Mouse (Mus musculus) adrenal gland, adult 18-20 months (tissue): ENCODE results near the gene Synpo2l. TPM values are rescaled to one million over a fixed set of nuclear protein-coding genes. Genes with fewer than 3 reads are reported as not detected.
"Not testable (repeated sequence)": the region's sequence is repeated elsewhere in the genome, so short reads cannot be mapped to it uniquely, and the experiment has no call there.

ENCODE experiments used
- DNase-seq, 2 experiments: peaks; one replicate each; pipeline ENCODE4 v3.0.0; 2021 to 2022; ENCODE audit warnings: low spot score in 2 of 2
- total RNA-seq, 2 experiments: library from RNA; stranded (reverse); gene quantifications; 1 replicate in 1 of 2; 2 replicates in 1 of 2; pipeline ENCODE4 v1.2.3; 2021

The Synpo2l gene
- total RNA-seq, 2 experiments from 2014 or later = 0.20 to 0.67 TPM

GRCm38 (mm10) chr14:20645547-20645946, 22.6 kb downstream of the Synpo2l start:
- no peak for DNase-seq

- DNase-seq = no peak
Observed at GRCm38 (mm10) chr14:20641438-20641875, 26.7 kb downstream of the Synpo2l start.

DNA sequence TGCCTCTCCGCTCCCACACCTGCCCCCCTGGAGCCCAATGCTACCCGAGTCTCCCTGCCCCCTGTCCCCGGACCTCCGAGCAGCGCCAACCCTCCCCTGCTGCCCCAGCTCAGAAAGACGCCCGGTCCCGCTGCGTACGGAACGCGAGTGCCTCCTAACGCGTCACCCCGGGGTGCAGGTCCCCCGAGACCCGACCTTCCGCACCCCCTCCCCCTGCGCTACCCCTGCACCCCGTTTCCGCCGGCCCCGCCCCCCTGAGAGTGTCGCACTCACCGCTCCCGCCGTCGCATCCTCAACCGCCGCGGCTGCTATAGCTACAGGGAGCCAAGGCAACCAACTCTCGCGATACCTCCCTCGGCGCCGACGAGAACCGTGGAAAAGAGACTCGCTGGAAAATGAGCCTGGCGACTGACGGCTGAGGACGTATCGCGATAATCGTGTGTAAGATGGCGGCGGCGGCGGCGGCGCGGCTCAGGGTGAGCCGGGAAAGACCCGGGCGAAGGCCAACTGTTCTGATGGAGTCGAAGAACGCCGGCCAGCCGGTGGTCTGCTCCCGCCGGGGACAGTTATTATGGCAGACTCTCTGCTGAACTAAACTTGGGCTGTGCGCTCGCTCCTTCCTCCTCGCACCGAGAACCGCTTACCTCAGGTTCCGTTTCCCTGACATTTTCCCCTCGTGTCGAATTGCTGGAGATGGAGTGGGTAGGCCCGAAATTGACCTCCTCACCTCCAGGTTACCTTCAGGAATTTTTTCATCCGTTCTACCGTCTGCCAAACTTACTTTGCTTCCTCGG, 27.3 kb downstream of the Synpo2l start, which contains the start of gene Usp54:
TSS of gene Usp54 (minus strand) at position 420 of the 794 bp plus-strand sequence.
- DNase-seq = peak; percentile 94 to 95

DNA sequence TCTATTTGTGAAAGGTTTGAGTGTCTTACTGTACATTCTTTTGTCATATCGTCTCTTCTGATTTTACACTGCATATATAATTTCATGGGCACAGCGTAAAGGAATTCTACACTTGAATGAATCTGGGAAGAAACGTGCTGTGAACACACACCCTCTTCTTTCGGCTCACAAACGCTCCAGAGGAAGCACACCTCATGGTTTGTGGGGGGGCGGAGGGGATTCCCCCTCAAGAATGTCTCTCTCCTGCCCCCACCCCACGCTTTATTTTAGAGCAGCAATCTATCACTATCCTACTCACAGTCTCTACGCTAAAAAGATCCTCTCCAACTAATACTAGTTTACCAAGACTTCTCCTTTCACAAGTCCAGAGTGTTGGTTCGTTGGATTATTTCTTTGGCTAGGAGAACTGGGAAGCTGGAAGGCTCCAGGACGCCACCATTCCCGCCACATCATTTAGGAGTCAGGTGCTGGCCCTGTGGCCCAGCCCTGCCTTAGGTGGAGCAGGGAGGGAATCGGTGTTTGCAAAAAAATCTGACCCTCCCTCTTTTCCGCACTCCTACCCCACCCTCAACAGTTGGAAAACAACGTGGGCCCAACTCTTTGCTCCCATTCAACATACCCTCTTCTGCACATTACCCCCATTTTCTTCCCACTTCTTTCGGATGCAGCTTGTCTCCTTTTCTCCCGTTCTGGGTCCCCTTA, 28.1 kb downstream of the Synpo2l start:
- no peak for DNase-seq

GRCm38 (mm10) chr14:20638702-20639101, 29.5 kb downstream of the Synpo2l start:
- no peak for DNase-seq

DNA sequence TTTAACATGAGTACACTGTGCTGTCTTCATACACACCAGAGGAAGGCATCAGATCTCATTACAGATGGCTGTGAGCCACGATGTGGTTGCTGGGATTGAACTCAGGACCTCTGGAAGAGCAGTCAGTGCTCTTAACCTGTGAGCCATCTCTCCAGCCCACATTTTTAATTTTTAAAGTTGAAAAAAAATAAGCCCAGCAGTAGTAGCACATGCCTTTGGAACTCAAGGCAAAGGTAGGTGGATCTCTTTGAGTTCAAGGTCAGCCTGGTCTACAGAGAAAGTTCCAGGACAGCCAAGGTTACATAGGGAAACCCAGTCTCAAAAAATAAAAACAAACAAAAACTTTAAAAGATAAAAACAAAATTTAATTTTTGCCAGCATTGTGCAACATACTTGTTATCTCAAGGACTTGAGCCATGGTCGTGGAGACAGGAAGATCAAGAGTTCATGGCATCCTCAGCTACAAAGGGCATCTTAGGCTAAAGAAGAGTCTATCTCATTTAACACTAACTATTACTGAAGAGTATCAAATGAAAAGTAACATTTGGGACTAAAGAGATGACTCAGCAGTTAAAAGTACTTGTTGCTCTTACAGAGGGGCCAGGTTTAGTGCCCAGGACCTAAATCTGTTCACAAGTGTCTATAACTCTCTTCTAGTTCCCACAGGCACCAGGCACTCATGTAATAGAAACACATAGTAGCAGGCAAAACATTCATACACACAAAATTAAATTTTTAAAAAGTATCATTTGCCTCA, 30.2 kb downstream of the Synpo2l start:
- DNase-seq = no peak

DNA sequence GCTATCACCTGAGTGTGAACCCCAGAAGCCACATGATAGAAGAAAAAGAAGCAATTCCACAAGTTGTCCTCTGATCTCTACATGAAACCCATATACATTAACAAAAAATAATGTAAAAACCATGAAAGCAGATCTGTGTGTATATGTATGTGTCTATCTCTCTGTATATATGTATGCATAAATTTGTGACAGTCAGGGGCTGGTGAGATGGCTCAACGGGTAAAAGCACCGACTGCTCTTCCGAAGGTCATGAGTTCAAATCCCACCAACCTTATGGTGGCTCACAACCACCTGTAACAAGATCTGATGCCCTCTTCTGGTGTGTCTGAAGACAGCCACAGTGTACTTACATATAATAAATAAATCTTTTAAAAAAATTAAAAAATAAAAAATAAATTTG, 31.2 kb downstream of the Synpo2l start:
- DNase-seq = not testable (repeated sequence)

GRCm38 (mm10) chr14:20635546-20635945, 32.6 kb downstream of the Synpo2l start:
- DNase-seq = no peak

- DNase-seq = no peak
Observed at GRCm38 (mm10) chr14:20631253-20631652, 36.9 kb downstream of the Synpo2l start.

DNA sequence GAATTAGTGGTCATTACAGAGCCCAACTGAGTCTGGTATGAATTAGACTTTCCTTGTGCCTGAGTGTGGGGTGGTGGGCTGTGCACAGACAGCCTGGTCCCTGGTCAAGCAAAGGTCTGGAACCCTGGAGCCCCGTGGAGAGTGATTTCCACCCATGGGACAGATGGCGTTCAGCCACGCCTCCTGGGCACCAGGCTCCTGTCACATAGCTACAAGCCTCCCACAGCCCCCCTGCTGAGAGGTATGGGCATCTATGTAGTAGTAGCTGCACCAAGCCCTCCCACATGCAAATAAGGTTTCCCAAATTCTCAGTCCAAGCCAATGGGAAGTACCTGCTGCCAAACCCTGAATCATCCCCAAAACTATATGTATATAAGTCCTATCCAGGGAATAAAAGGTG, 41.2 kb downstream of the Synpo2l start:
- no peak for DNase-seq

DNA sequence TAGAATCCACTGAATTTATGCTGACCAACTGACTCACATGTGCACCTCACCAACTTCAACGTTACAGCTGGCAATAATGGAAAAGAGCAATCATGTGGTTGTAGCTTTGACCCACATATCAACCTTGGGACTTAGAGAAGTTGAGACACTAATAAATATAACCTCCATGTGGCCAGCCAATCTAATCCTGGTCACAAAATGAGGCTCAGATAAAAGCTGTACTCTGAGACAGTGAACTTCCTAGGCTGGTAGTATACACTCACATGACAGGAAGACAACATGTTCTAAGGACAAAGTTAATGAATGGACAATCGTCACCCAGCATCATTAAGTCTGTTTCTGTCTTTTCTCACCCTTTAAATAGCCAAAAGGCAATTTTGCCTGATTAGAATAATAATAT, 41.7 kb downstream of the Synpo2l start:
- DNase-seq = no peak

- DNase-seq = no peak
Observed at GRCm38 (mm10) chr14:20622907-20623306, 45.2 kb downstream of the Synpo2l start.

- DNase-seq = no peak
Observed at GRCm38 (mm10) chr14:20622412-20622811, 45.7 kb downstream of the Synpo2l start.

DNA sequence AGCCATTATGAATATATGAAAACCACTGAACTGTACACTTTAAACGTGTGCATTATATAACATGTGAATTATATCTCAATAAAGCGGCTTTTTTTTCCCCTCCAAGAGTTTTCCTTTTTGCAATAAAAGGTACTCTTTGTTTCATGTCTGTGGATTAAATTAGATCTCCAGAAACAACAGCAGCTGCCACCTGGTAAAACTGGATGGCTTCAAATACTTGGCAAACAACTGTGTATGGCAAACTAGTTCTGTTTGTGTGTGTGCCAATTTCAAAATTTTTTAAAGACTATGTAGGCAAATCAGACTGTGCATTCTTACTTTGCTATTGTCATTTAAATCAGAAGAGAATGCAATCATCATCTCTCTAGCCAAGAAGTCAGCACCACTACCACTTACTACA, 46.3 kb downstream of the Synpo2l start:
- no peak for DNase-seq

GRCm38 (mm10) chr14:20619131-20619530, 49.0 kb downstream of the Synpo2l start:
- no peak for DNase-seq

- no peak for DNase-seq
Observed at GRCm38 (mm10) chr14:20618211-20618610, 49.9 kb downstream of the Synpo2l start.

GRCm38 (mm10) chr14:20616421-20616820, 51.7 kb downstream of the Synpo2l start:
- DNase-seq = no peak

GRCm38 (mm10) chr14:20615075-20615474, 53.1 kb downstream of the Synpo2l start:
- no peak for DNase-seq

DNA sequence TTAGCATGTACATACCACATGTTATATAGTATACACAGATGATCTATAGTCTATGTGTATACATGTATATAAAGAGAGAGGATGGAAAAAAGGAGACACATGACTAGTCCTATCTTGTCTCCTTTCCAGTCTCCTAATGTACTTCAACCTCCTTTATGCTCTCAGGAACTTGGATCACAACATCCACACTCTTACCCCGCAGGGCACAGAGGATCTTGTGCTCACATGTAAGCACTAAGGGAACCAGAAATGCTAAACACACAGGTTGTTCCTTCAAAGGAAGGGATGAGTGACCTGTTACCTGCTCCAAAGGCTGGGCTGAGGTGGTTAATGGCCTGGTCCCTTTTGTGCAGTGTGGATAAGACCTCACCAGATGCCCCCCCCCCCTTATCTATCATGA, 55.3 kb downstream of the Synpo2l start:
- DNase-seq = no peak

DNA sequence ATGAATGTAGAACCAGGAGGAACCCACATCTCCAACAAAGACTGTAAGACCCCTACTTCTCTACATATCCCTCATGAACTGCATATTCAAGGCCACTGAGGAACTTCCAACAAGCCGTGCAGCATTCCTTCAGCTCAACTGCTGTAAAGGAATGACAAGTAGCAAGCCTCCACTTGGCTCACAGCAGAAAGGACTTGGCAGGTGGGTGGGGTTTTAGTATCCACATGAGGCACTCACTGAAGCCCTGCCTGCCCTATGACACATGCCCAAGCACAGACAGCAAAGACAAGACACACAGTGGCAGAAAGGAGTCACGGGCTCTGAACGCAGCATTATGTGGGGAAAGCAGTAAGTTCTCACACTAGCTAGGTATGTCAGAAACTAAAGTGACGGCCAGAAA, 58.0 kb downstream of the Synpo2l start:
- no peak for DNase-seq

- DNase-seq = no peak
Observed at GRCm38 (mm10) chr14:20609519-20609918, 58.6 kb downstream of the Synpo2l start.
